Mouse (Mus musculus): ENCODE results near the gene Map3k5. TPM values are rescaled to one million over a fixed set of nuclear protein-coding genes. Genes with fewer than 3 reads are reported as not detected.

Gene Map3k5
- polyA plus RNA-seq, 1 experiment from 2014 or later, result 1.9 TPM

- peaks cover 17% of the 10 kb centered on the region for H3K4me1 ChIP-seq
- H3K36me3 ChIP-seq, result no peaks in the 10 kb centered on the region
- no peak overlapping the region for H3K9ac ChIP-seq
- peaks cover 6% of the 10 kb centered on the region; the same call in 1 of the 2 replicates for H3K27me3 ChIP-seq
- peak overlapping the region; percentile 23 for H3K4me2 ChIP-seq
- 76% methylated on average over 9 of the region's 9 CpGs for WGBS
- no peak for ATAC-seq (ENCODE audit: borderline replicate concordance, extremely low read depth, low FRiP score, low TSS enrichment)
- H3K27ac ChIP-seq, result no peak overlapping the region
- no peaks in the 10 kb centered on the region for H3K9me3 ChIP-seq
- no peak overlapping the region for H3K4me3 ChIP-seq
Measured at GRCm38 (mm10) chr10:19936961-19937708, 2.9 kb downstream of the Map3k5 start.

GRCm38 (mm10) chr10:19938738-19939137 lies 4.5 kb downstream of the Map3k5 start:
- no peak for ATAC-seq (ENCODE audit: borderline replicate concordance, extremely low read depth, low FRiP score, low TSS enrichment)
- WGBS, result 81% methylated on average over 6 of the region's 6 CpGs
- no peak overlapping the region for H3K4me3 ChIP-seq
- H3K27ac ChIP-seq, result no peak overlapping the region
- peaks cover 14% of the 10 kb centered on the region; the same call in 1 of the 2 replicates for H3K4me1 ChIP-seq
- H3K4me2 ChIP-seq, result no peak overlapping the region
- no peaks in the 10 kb centered on the region for H3K9me3 ChIP-seq
- H3K36me3 ChIP-seq, result no peaks in the 10 kb centered on the region
- H3K27me3 ChIP-seq, result no peaks in the 10 kb centered on the region
- no peak overlapping the region for H3K9ac ChIP-seq

- H3K9me3 ChIP-seq, result no peaks in the 10 kb centered on the region
- H3K4me1 ChIP-seq, result peaks cover 14% of the 10 kb centered on the region; the same call in 1 of the 2 replicates
- no peaks in the 10 kb centered on the region for H3K27me3 ChIP-seq
- H3K36me3 ChIP-seq, result no peaks in the 10 kb centered on the region
- H3K4me3 ChIP-seq, result no peak overlapping the region
- no peak for ATAC-seq (ENCODE audit: borderline replicate concordance, extremely low read depth, low FRiP score, low TSS enrichment)
- H3K27ac ChIP-seq, result no peak overlapping the region
- no peak overlapping the region for H3K4me2 ChIP-seq
- H3K9ac ChIP-seq, result no peak overlapping the region
- WGBS, result 51% methylated on average over 8 of the region's 8 CpGs
Measured at GRCm38 (mm10) chr10:19939282-19939705, 5.0 kb downstream of the Map3k5 start.

- Histone ChIP-seq H3K27ac (no peak overlapping the region), H3K9me3 (no peaks in the 10 kb centered on the region), H3K27me3 (no peaks in the 10 kb centered on the region), H3K4me3 (no peak overlapping the region), H3K36me3 (no peaks in the 10 kb centered on the region), H3K4me1 (peaks cover 14% of the 10 kb centered on the region; the same call in 1 of the 2 replicates), H3K4me2 (no peak overlapping the region), H3K9ac (no peak overlapping the region)
- 87% methylated on average over 7 of the region's 7 CpGs for WGBS
- ATAC-seq (ENCODE audit: borderline replicate concordance, extremely low read depth, low FRiP score, low TSS enrichment), result no peak
Measured at GRCm38 (mm10) chr10:19940127-19940526, 5.9 kb downstream of the Map3k5 start.

- no peak for ATAC-seq (ENCODE audit: borderline replicate concordance, extremely low read depth, low FRiP score, low TSS enrichment)
- H3K4me1 ChIP-seq, result peaks cover 12% of the 10 kb centered on the region; the same call in 1 of the 2 replicates
- no peak overlapping the region for H3K9ac ChIP-seq
- no peak overlapping the region for H3K4me2 ChIP-seq
- no peaks in the 10 kb centered on the region for H3K9me3 ChIP-seq
- H3K27me3 ChIP-seq, result no peaks in the 10 kb centered on the region
- no peaks in the 10 kb centered on the region for H3K36me3 ChIP-seq
- H3K4me3 ChIP-seq, result no peak overlapping the region
- H3K27ac ChIP-seq, result no peak overlapping the region
- WGBS, result 88% methylated on average over 8 of the region's 8 CpGs
Measured at GRCm38 (mm10) chr10:19940626-19941025, 6.4 kb downstream of the Map3k5 start.

GRCm38 (mm10) chr10:19941063-19941462 lies 6.8 kb downstream of the Map3k5 start:
- H3K27ac ChIP-seq, result no peak overlapping the region
- ATAC-seq (ENCODE audit: borderline replicate concordance, extremely low read depth, low FRiP score, low TSS enrichment), result no peak

GRCm38 (mm10) chr10:19941914-19942313 lies 7.6 kb downstream of the Map3k5 start:
- peaks cover 9% of the 10 kb centered on the region; the same call in 1 of the 2 replicates for H3K4me1 ChIP-seq
- no peaks in the 10 kb centered on the region for H3K9me3 ChIP-seq
- 84% methylated on average over 9 of the region's 9 CpGs for WGBS
- no peak for ATAC-seq (ENCODE audit: borderline replicate concordance, extremely low read depth, low FRiP score, low TSS enrichment)
- no peak overlapping the region for H3K4me3 ChIP-seq
- no peaks in the 10 kb centered on the region for H3K27me3 ChIP-seq
- H3K36me3 ChIP-seq, result no peaks in the 10 kb centered on the region
- no peak overlapping the region for H3K4me2 ChIP-seq
- H3K27ac ChIP-seq, result no peak overlapping the region
- no peak overlapping the region for H3K9ac ChIP-seq

More at GRCm38 (mm10) chr10:19941063-19941462, 6.8 kb downstream of the Map3k5 start:
- 48% methylated on average over 6 of the region's 6 CpGs for WGBS
- Histone ChIP-seq H3K4me3 (no peak overlapping the region), H3K9me3 (no peaks in the 10 kb centered on the region), H3K9ac (no peak overlapping the region), H3K36me3 (no peaks in the 10 kb centered on the region), H3K27me3 (no peaks in the 10 kb centered on the region), H3K4me1 (peaks cover 15% of the 10 kb centered on the region; the same call in 1 of the 2 replicates), H3K4me2 (no peak overlapping the region)

GRCm38 (mm10) chr10:19942621-19943020 lies 8.3 kb downstream of the Map3k5 start:
- no peak overlapping the region for H3K27ac ChIP-seq
- no peak overlapping the region for H3K4me2 ChIP-seq
- H3K4me3 ChIP-seq, result no peak overlapping the region
- no peak overlapping the region for H3K9ac ChIP-seq
- WGBS, result 96% methylated on average over 3 of the region's 3 CpGs
- peaks cover 9% of the 10 kb centered on the region; the same call in 1 of the 2 replicates for H3K4me1 ChIP-seq
- H3K27me3 ChIP-seq, result no peaks in the 10 kb centered on the region
- no peak for ATAC-seq (ENCODE audit: borderline replicate concordance, extremely low read depth, low FRiP score, low TSS enrichment)
- H3K36me3 ChIP-seq, result no peaks in the 10 kb centered on the region
- no peaks in the 10 kb centered on the region for H3K9me3 ChIP-seq

GRCm38 (mm10) chr10:19945651-19946050 lies 11.4 kb downstream of the Map3k5 start:
- Histone ChIP-seq H3K4me1 (0 out of 2 replicates have a peak, but pooled peaks cover 4% of the 10 kb centered on the region), H3K27me3 (no peaks in the 10 kb centered on the region), H3K27ac (no peak overlapping the region), H3K4me2 (no peak overlapping the region), H3K36me3 (no peaks in the 10 kb centered on the region), H3K4me3 (no peak overlapping the region), H3K9ac (no peak overlapping the region), H3K9me3 (no peaks in the 10 kb centered on the region)
- 58% methylated on average over 7 of the region's 7 CpGs for WGBS
- ATAC-seq (ENCODE audit: borderline replicate concordance, extremely low read depth, low FRiP score, low TSS enrichment), result no peak

GRCm38 (mm10) chr10:19946644-19947043 lies 12.4 kb downstream of the Map3k5 start:
- 0 out of 2 replicates have a peak, but pooled peaks cover 4% of the 10 kb centered on the region for H3K4me1 ChIP-seq
- no peak overlapping the region for H3K4me3 ChIP-seq
- H3K9me3 ChIP-seq, result no peaks in the 10 kb centered on the region
- no peaks in the 10 kb centered on the region for H3K27me3 ChIP-seq
- H3K9ac ChIP-seq, result no peak overlapping the region
- H3K4me2 ChIP-seq, result no peak overlapping the region
- H3K27ac ChIP-seq, result no peak overlapping the region
- 77% methylated on average over 6 of the region's 6 CpGs for WGBS
- no peak for ATAC-seq (ENCODE audit: borderline replicate concordance, extremely low read depth, low FRiP score, low TSS enrichment)
- no peaks in the 10 kb centered on the region for H3K36me3 ChIP-seq

- Histone ChIP-seq H3K9me3 (no peaks in the 10 kb centered on the region), H3K4me2 (no peak overlapping the region), H3K9ac (no peak overlapping the region), H3K27me3 (no peaks in the 10 kb centered on the region), H3K4me3 (no peak overlapping the region), H3K4me1 (0 out of 2 replicates have a peak, but pooled peaks cover 4% of the 10 kb centered on the region), H3K36me3 (no peaks in the 10 kb centered on the region), H3K27ac (no peak overlapping the region)
- no peak for ATAC-seq (ENCODE audit: borderline replicate concordance, extremely low read depth, low FRiP score, low TSS enrichment)
- WGBS, result 89% methylated on average over 10 of the region's 10 CpGs
Measured at GRCm38 (mm10) chr10:19947441-19947840, 13.2 kb downstream of the Map3k5 start.

GRCm38 (mm10) chr10:19947901-19948300 lies 13.6 kb downstream of the Map3k5 start:
- Histone ChIP-seq H3K27ac (no peak overlapping the region), H3K4me1 (0 out of 2 replicates have a peak, but pooled peaks cover 6% of the 10 kb centered on the region), H3K4me3 (no peak overlapping the region), H3K9me3 (no peaks in the 10 kb centered on the region), H3K9ac (no peak overlapping the region), H3K27me3 (no peaks in the 10 kb centered on the region), H3K36me3 (no peaks in the 10 kb centered on the region), H3K4me2 (no peak overlapping the region)
- no peak for ATAC-seq (ENCODE audit: borderline replicate concordance, extremely low read depth, low FRiP score, low TSS enrichment)
- WGBS, result 93% methylated on average over 5 of the region's 5 CpGs

Measured in lung, embryonic 15.5 days (tissue).